Mouse (Mus musculus) myocyte (in vitro differentiated cells): ENCODE measurements around the gene Plekhm1.

Source experiments
- E2F4 ChIP-seq: IDR thresholded peaks from one replicate; pipeline ENCODE4 v1.6.1; 2011; ENCODE audit warnings: mild to moderate bottlenecking, control low read depth, moderate library complexity; ENCODE audit not compliant: insufficient read depth
- MAX ChIP-seq: IDR thresholded peaks from one replicate; pipeline ENCODE4 v1.6.1; 2011; ENCODE audit warnings: low read depth, mild to moderate bottlenecking, control low read depth
- MYOD1 ChIP-seq, 3 experiments: IDR thresholded peaks; one replicate each; pipeline ENCODE4 v1.6.1; 2011; ENCODE audit warnings: control low read depth in 2 of 3, low read depth in 2 of 3, mild to moderate bottlenecking in 2 of 3, moderate library complexity in 1 of 3; ENCODE audit not compliant: insufficient read length in 2 of 3, control insufficient read depth in 1 of 3
- POLR2A ChIP-seq: IDR thresholded peaks from one replicate; pipeline ENCODE4 v1.6.1; 2011; ENCODE audit warnings: low read depth, mild to moderate bottlenecking, control low read depth, moderate library complexity; ENCODE audit not compliant: insufficient read length
- POLR2AphosphoS2 ChIP-seq: IDR thresholded peaks from one replicate; pipeline ENCODE4 v1.6.1; 2011; ENCODE audit warnings: low read depth, control low read depth; ENCODE audit not compliant: insufficient read length
- TCF12 ChIP-seq: IDR thresholded peaks from one replicate; pipeline ENCODE4 v1.6.1; 2011; ENCODE audit warnings: mild to moderate bottlenecking, control low read depth; ENCODE audit not compliant: poor library complexity, insufficient read depth, severe bottlenecking
- USF1 ChIP-seq: IDR thresholded peaks from one replicate; pipeline ENCODE4 v1.6.1; 2011; ENCODE audit warnings: low read depth, mild to moderate bottlenecking, control low read depth, moderate library complexity

GRCm38 (mm10) chr11:103355251-103355650 lies 57.2 kb downstream of the Plekhm1 start:
- no peak for TF ChIP-seq MAX
- no peak for TF ChIP-seq POLR2A
- TF ChIP-seq POLR2AphosphoS2 = no peak
- no peak for TF ChIP-seq USF1
- TF ChIP-seq MYOD1 (IDR thresholded peaks at IDR 0.05; ENCODE audit: control insufficient read depth in 1 of 3, insufficient read length in 2 of 3, low read depth in 2 of 3) = no peak
- TF ChIP-seq TCF12 = no peak
- no peak for TF ChIP-seq E2F4
